Mouse (Mus musculus) thymus, postnatal 36 days (tissue): Measurements from ENCODE around the gene Ctf1.

Source experiments
- DNase-seq, 2 experiments: peaks; one replicate each; pipeline ENCODE4 v3.0.0; 2022; ENCODE audit warnings: mixed read lengths in 2 of 2

Gene Ctf1

GRCm38 (mm10) chr7:127712461-127713385, at the start of gene Ctf1:
Gene Ctf1, plus strand, starts transcription at chr7:127712736.
- peak; percentile 62 to 77 for DNase-seq

- DNase-seq: no peak
These were observed 49.6 kb upstream of the Ctf1 start for GRCm38 (mm10) chr7:127662926-127663325.

DNA sequence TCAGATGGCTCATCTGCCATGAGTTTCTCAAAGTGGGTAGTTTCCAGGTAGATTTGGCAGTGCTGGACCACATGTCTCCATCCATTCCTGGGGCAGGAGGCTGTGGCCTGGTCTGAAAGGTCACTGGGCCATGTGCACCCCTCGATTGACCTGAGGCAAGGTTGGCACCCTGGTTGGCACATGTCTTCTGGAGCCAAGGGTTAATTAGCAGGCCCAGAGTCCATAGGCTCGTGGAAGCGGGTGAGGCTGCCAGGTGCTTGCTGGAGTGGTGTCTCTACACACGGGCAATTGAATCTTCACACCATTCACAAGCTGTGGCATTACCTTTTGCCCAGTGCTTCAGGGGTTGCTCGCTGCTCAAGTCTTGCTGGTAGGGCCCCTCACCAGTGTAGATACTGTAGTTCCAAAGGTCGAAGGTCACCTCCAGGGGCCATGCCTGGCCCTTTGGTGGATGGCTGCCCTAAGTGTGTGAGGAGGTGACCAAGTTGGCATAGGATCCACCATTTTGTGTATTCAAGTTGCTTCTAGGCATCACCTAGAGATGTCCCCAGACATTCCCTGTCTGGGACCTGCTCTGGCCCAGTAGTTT, 46.4 kb upstream of the Ctf1 start:
- no peak for DNase-seq

GRCm38 (mm10) chr7:127666679-127667078, 45.9 kb upstream of the Ctf1 start:
- no peak for DNase-seq

DNA sequence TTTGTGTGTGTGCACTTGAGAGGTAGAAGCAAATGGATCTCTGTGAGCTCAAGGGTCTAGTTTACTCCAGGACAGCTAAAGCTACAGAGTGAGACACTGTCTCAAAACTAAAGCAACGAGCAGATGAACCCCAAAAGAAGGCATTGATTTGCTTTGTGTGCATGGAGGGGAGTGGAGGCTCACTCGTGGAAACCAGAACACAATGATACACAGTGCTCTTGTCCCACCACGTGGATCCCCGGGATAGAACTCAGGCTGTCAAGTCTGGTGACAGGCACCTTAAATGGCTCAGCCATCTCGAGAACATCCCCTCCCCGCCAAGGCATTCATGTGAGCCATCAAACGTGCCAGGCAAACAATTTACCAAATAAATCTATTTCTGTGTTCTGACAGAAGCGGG, 45.4 kb upstream of the Ctf1 start:
- no peak for DNase-seq

DNA sequence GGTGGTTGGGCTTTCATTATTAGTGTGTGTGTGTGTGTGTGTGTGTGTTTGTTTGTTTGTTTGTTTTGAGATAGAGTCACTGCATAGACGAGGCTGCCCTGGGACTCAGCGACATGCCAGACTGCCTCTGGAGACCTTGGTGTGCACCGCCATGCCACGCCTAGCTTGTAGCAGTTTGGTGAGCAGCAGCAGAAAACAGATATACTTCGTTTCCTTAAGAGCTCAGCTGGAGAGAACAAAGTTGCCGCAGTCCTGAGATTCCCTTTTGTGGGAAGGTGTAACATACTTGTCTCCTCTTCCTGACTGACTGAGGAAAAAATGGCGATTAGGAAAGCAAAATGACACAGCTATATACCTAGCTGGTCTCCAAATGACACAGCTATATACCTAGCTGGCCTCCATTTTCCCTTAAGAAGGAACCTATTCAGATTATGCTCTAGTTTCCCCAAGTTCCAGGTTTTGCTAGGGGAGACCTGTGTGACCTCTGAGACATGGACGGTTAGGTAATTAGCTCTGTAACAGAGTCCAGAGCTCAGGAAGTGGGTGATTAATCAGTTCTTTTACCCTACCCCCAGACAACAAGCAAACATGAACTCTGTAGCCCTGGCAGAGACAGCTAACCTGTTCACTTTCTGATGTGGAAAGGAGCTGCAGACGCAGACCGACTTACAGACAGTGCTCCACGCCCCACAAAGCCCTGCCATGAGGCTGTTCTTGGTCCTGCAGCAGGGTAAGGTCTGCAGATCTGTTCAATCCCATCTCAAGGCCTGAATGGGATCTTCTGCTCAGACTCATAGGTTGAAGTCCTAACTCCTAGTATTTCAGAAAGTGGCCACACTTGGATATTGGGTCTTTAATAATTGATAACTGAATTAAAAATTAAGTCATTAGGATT, 40.4 kb upstream of the Ctf1 start:
- DNase-seq: no peak

DNA sequence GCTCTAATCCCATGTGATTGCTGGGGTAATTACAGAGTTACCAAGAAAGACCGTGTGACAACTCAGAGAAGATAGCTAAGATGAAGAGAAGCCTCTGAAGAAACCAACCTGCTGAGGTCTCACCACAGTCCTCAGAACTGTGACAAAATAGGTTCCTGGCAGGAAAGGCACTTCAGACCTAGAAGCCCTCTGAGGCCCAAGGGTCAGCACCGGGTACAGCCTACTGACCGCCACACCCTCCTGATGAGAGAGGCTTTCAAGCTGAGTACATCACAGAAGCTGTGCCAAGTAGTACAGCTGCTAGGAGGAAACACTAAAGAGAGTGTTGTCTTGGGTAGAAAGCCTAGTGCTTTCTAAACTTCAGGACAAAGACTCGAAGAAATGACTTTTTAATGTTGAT, 39.8 kb upstream of the Ctf1 start:
- DNase-seq: no peak

- peak; percentile 72 to 76 for DNase-seq
These were observed 37.6 kb upstream of the Ctf1 start for GRCm38 (mm10) chr7:127674977-127675376.

DNA sequence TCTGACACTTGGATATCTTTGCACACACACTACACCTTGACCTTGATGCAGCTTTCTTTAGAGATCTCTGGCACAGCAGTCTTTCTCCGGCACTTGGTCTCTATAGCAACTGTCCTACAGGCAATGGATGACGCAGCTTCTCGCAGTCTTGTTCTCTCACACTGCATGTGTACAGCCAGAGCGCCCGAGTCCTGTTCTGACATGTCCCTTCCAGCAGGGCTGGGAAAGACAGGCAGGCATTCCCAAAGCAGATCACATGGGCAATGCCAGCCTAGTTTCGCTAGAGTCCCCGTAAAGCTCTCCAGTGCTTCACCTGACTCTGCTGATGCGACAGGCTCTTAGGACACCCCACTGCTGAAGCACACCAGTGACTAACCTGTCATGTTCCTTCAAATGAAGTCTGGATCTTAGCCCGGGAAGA, 37.1 kb upstream of the Ctf1 start:
- DNase-seq: no peak

GRCm38 (mm10) chr7:127677077-127677476, 35.5 kb upstream of the Ctf1 start:
- DNase-seq: peak; percentile 65 to 72

GRCm38 (mm10) chr7:127677609-127678008, 34.9 kb upstream of the Ctf1 start:
- DNase-seq: no peak

DNA sequence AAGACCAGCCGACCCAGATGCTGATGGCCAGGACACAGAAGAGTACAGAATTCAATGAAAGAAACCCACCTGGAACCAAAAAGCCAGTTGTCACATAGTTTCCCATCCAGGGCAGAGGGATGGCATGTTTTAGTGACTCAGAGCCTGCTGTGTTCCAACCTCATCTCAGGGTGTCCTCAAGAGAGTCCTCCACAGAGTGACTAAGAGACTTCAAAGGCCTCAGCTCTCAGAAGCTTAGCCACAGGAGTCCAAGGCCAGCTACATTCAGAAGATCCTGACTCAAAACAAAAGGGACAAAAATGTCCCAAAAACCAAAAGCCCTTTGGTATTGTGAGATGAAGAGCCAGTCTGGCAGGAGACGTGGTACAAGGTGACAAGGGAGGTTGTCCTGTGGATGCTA, 33.7 kb upstream of the Ctf1 start:
- no peak for DNase-seq

GRCm38 (mm10) chr7:127680541-127680940, 32.0 kb upstream of the Ctf1 start:
- DNase-seq: no peak

GRCm38 (mm10) chr7:127681888-127682553, 30.5 kb upstream of the Ctf1 start:
- no peak for DNase-seq

DNA sequence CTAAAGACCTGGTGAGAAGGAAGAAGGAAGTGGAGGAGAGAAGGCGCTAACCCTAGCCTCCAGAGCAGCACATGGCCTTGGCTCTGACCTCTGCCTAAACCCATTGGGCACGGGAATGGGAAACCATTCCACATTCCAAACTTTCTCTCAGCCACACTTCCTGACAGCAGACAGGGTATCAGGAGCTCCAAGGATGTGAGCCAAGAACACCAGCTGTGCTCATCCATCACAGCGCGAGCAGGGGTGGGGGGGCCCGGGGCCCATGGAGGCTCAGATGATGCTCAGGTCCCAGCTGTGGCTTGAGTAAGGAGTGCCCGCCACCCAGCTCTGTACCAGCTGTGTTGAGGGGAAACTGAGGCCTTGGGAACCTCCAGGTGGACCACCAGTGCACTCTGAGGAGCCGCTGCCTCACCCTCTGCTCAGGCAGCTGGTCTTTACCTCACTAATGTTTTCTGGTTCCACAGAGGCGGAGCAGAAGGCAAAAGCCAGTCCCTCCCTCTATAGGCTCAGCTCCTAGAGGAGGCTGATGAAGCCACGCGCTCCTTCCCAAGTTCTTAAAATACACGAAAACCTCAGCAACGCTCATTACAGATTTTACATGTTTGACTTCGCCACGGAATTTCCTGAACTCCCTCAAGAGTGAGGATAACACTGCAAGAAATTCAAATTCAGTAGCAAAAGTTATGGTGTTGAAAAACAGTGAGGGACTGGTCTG, 27.1 kb upstream of the Ctf1 start:
- DNase-seq: no peak

DNA sequence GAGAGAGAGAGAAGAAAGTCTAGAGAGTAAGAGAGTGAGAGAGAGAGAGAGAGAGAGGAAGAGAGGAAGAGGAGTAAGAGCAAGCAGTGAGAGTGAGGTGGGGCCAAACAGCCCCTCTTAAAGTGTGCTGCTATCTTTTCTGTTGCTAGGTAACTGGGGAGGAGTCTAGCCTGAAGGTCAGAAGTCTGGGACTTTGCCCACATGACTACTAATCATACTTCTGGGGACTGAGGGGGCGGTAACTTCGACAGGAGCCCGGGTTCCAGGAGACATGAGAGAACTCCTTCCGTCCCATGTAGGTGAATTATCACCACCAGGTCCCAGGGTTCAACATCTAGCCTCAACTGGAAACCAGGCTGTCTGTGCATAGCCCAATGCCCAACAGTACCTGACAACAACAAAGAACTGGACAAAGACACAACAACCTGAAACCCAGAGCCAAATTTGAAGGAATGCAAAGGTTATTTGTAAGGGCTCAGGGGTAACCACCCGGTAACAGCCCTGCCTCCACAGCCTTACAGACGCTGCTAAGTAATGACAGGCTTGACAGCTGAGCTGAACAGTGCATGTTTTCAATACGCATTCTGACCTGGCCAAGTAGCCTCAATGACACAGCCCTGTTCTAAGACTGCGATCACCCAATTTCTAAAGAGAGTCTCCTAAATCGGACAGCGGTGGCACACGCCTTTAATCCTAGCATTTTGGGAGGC, 25.6 kb upstream of the Ctf1 start:
- no peak for DNase-seq

DNA sequence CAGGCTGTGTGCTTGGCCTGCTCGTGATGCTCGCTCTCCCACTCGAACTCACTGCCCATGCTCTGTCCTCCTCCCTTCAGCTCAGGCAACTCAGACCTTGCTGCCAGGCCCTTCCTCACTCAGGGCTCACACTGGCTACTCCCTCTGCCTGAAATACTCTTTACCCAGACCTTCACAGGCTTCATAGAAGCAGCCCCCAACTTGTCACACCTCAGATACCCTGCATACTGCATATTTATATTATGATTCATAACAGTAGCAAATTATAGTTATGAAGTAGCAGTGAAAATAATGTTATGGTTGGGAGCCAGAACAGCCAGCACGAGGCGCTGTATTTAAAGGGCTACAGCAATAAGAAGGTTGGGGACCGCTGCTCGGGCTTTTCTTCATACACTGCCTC, 23.6 kb upstream of the Ctf1 start:
- DNase-seq: no peak

GRCm38 (mm10) chr7:127689626-127690280, 22.8 kb upstream of the Ctf1 start:
- DNase-seq: no peak

- no peak for DNase-seq
These were observed 21.1 kb upstream of the Ctf1 start for GRCm38 (mm10) chr7:127691221-127691989.

DNA sequence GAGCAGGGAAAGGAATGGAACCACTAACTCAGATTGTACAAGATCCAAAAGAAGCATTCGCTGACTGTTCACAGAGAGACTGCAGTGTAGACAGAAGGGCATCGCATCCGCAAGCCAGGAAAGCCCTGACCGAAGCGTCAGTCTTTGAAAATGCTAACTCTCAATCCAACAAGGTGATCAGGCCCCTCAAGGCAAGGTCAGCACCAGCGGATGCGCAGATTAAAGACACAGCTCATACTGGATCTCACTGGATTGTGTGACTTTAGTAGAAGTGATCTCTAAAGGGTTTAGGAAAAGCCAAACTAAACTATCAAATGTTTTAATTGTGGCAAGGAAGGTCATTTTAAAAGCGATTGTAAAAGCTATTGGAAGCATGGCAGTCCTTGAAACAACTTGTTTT, 19.2 kb upstream of the Ctf1 start:
- no peak for DNase-seq
